Mouse (Mus musculus) gastrocnemius, postnatal 36 days (tissue): ENCODE data around the gene Me3. TPM values are rescaled to one million over a fixed set of nuclear protein-coding genes. Genes with fewer than 3 reads are reported as not detected.

Experiments
- DNase-seq, 2 experiments: peaks; one replicate each; pipeline ENCODE4 v3.0.0; 2022
- intact Hi-C: fragments of 180-260 bp; cut with DNase I; formaldehyde crosslinking; loops from one replicate; pipeline ENCODE4 v1.15.1; 2025
- total RNA-seq, 2 experiments: library from RNA; stranded (reverse); gene quantifications; 2 replicates each; pipeline ENCODE4 v1.2.3; 2021

The Me3 gene
- total RNA-seq, 2 experiments from 2014 or later = 108 to 125 TPM

DNA sequence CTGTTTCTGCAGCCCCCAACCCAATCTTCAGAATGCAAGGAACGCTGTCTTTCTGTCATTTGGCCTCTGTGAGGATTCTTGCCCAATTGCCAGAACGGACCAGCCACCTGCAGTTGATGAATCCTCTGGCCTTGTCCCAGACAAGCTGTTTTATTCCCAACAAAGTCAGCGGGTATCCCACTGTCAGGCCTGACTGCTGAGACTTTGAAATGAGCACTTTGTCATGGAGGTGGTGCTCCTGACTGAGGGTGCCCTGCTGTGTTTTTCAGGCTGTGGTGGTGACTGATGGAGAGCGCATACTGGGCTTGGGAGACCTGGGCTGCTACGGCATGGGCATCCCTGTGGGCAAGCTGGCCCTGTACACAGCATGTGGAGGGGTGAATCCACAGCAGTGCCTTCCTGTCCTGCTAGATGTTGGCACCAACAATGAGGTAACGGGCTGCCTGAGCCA lies 164.2 kb downstream of the Me3 start:
- no peak for DNase-seq
- intact Hi-C loops = no loop called here

DNA sequence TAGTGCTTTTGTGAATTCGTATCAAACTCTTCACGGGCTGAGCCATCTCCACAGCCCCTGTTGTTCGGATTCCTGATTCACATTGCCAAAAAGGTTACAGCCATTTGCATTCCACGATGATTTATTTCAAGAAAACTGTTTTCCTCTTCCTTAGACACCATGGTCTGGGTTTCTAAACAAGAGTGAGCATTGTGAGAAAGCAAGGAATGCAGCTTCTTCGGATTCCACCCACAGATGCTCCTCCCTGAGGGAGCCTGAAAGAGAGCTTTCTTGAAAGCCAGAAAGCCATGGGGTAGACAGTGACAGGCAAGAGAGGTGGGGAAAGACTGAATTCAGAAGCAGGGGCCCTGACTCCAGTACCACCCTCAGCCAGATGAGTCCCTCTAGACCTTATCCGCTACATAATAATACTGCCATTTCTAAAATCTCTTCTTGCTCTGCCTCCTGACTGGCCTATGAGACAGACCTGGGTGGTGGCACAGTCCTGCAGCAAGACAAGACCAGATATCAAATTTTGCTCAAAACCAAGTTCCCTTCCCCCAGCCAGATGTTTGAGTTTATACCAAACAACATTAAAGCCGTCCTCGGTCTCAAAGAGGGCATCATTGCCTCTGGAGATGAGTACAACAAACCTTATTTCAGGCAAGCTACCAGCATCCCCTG lies 166.3 kb downstream of the Me3 start:
- intact Hi-C loops = no loop called here
- no peak for DNase-seq

DNA sequence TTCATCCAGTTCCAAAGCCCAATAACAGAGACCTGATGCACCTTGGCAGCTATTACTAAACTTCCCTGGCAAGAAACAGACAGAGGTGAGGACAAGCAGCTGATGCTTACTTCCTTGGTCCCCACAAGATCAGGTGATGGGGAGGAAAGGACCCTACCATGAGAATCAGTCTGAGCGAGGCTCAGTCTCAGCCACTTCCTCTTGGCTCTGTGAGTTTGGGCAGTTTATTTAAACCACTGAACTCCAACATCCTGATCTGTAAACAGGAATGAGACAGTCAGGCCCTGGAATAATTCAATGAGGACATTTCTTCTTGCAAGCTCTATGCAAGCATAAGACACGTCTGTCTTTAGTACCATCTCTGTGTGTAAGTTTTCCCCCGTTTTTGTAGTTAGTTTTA lies 170.3 kb downstream of the Me3 start:
- no peak for DNase-seq
- intact Hi-C loops = no loop called here

DNA sequence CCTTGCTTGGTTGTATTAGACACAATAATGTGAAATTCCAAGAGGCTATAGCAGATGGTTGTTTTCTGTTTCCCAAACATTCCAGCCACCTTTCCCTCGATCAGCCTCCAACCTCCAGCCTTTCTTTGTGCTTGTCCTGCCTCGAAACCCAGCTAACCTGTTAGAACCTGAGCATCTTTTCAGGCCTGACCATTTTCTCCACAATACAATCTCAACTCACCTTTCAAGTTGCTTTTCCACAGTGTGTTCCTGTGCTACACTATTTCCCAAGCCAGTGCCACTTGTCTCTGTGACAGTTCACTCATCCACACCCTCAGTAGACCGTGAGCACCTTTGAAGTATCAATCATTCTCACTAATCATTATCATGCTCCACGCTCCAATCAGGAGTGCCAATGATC lies 171.8 kb downstream of the Me3 start:
- DNase-seq = no peak
- intact Hi-C loops = no loop called here

DNA sequence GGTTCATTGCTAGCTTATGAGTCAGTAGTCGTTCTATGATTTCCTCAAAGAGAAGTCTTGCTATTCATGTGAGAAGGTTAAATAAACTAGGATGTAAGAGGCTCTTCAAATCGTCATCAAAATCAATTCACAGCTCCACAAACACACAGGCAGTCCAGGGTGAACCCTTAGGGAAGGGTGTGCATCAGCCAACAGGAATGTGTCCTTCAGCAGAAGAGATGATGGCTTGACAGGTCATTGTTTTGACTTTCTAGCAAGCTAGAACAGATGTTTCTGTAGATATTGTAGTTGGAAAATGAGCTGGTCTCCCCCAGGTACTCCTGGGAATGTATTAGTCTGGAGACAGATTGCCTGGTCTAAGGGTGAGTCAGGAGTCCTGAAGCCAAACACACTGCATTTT lies 177.2 kb downstream of the Me3 start:
- DNase-seq = no peak
- intact Hi-C loops = no loop called here

DNA sequence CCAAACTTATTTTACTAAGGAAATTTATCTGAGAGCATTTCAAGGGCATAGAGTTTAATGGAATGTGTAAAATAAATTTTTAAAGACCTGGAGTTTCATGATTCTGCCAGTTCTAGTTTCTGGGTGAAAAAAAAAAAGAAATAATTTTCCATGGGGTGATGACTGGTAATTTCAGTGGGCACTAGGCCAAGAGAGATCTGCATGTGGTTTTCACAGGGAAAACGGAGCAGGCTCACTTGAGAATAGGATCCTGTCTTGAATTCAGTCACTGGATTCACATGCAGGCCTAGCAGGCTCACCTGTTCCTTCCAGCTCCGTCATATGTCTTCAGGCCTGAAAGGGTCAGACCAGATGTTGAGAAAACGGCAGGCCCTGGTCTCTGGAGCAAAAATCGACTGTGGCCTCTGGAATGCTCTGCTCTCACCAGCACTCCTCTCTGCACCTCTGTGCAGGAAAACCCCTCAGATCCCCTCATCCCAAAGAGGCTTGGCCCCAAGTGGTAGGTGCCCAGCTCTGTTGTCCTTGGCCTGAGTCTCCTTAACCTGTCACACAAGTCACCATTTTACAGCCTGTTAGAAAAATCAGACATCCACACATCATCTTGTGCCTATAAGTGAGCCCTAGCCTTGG lies 196.4 kb downstream of the Me3 start:
- intact Hi-C loops = no loop called here
- DNase-seq = no peak

DNA sequence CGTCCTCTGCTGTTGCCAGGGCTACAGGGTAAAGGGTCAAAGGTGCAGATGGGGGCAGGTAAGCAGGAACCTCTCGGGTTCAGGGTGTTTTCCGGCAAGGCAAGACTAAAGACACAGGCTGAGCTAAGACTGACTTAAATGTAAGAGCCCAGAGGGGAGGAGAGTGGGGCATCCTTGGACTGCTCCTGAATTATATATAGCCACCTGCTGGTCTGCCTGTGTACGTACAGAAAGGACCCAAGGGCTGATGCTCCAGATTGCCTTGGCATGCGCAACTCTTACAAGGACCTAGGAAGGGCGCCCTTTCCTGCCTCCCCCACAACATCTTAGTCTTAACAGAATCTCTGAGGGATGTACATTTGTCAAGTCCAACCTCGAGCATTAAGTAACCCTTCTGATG lies 197.0 kb downstream of the Me3 start:
- intact Hi-C loops = no loop called here
- DNase-seq = no peak

DNA sequence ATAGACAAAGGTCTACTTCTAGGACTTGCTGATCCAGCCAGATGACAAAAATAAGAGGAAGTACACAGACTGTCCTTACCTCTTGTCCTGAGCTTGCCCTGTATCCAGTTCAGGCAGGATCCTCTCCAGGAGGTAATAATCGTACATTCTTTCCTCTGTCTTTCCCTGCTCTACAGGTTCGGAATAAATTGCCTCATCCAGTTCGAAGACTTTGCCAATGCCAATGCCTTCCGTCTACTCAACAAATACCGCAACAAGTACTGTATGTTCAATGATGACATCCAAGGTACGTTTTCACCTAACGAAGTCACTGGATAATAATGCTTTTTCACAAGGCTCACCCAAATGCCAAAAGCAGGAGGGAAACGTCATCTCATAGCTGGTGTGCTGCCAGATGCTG lies 201.3 kb downstream of the Me3 start:
- no peak for DNase-seq
- intact Hi-C loops = no loop called here

DNA sequence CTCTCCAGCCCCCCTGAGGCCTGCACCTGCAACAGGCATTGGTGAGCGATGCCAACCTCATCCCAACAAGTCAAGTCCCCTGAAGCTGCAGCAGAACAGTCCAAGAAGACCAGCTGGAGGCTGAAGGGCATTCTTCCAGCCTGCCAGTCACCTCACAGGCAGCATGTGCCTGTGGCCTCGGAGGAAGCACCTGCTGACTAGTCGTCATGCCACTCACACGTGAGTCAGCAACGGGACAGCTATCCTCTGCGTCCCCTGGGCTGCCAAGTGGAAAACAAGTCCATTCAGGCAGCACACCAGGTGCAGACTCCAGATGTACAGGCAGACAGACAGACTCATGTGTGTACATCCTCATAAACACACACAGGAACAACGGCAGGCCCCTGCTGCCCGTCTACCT lies 203.4 kb downstream of the Me3 start:
- intact Hi-C loops = no loop called here
- no peak for DNase-seq

DNA sequence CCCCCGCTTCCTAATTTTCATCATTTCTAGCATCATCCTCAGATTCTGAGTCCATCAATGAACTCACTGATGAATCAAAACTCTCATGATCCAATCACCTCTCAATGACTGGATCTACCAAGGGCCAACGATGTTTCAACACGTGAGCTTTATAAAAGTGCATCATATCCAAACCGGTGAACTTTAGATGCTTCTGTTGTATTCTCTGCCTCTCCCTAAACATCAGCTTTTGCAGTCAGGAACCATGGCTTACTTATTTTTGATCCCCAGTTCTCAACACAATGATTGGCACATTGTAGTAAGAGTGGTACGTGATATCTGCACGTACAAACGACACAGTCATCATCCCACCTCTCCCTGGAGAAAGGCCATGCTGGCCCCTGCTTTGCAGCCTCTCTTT lies 204.5 kb downstream of the Me3 start:
- DNase-seq = no peak
- intact Hi-C loops = no loop called here

DNA sequence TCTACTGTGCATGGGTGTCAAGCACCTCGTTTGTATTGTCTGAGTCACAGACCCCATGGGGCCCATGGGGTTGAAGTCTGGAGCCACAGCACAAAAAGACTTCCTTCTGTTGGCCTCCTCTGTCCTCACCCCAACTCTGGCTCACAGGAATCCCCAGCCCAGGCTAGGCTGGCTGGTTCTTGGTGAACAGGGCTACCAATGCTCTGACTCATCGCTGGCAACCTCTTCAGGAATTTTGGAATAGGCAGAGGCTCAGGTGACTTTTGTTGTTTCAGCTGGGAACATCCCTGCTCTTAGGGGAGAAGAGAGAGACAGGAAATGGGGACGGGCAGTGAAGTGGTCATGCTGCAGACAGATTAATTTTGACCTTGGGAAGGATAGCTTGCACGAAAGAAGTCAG lies 205.6 kb downstream of the Me3 start:
- intact Hi-C loops = no loop called here
- no peak for DNase-seq

DNA sequence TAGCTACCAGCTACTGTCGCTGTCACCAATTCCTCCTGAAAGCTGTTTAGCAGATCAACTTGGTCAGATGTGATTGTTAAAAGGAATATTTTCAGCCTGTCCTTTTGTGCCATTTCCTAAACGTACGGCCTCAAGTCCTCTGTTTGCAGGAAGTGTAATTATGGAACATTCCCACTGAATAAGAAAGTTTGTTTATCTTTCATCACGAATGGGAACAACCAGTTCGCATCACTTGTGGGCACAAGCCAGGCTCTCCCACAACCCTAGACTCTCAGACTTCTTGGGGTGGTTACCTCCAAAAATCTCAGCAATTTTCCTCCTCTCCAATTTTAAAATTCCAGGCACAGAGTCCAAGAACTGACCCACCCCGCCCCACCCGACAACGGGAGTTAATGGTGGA lies 207.5 kb downstream of the Me3 start:
- intact Hi-C loops = no loop called here

DNA sequence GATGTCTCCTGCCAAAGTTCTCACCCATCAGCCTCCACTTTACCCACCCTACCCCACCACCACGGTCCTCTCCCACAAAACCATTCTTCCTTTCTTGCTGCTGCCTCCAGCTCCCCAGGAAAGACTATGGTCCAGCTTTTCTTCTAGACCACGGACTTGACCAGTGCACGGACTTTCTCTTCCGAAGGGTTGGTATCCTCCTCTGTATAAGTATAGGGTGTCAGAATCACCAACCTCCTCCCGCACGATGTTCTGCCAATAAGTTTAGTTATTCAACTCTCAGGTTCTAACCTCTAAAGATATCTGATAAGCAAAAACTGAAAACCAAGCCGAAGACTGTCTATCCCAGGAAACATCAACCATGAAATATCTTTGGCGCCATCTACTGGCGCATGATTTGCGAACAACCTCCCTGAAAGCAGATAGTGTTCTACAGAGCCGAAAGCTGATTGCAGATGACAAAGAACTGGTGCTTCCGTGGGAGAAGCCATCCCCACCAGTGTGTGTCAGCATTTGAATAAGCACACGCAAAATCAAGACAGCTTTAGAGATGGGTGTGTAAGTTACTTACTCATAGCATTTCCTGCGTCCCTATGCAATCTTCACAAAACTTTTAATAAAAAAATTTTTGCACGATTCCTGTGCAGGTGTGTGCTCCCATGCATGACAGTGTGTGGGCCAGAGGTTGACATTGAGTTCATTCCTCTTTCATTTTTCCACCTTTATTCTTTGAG lies 209.6 kb downstream of the Me3 start:
- intact Hi-C loops = loop anchor here (1.0 kb wide), 1 partner anchor 342 kb away; no protein-coding TSS in a partner anchor
- DNase-seq = peak; percentile 73 to 75

More for the DNA sequence above, 207.5 kb downstream of the Me3 start:
- DNase-seq = no peak

DNA sequence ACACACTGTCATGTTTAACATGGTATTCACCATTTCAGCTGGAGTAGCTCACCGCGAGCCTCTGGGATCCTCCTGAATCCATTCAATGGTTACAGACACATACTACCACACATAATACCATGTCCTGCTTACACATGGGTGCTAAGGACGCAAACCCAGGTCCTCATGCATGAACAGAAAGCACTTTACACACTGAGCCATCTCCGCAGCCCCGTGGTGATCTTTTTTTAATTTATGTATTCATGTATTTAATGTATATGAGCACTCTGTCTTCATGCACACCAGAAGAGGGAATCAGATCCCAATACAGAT lies 210.2 kb downstream of the Me3 start:
- no peak for DNase-seq
- intact Hi-C loops = loop anchor here (1.0 kb wide), 1 partner anchor 342 kb away; no protein-coding TSS in a partner anchor

DNA sequence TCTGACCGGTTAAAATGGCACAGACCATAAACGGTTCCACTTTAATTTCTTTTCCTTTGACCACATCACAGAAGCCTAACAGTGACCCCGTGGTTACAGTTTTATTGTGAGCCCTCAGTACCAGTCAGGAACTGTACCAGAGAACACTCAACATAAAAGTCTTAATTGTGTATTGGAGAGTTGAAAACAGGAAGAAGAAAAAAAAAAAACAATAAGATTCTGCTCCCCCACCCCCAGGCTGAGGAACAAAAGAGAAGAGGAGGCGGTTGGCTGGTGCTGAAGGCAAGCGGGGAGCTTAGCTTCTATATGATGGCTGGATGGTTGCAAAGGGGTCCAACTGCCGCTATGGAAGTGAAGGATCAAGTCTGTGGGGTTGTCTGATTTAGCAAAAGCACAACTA lies 210.9 kb downstream of the Me3 start:
- intact Hi-C loops = no loop called here
- DNase-seq = no peak

DNA sequence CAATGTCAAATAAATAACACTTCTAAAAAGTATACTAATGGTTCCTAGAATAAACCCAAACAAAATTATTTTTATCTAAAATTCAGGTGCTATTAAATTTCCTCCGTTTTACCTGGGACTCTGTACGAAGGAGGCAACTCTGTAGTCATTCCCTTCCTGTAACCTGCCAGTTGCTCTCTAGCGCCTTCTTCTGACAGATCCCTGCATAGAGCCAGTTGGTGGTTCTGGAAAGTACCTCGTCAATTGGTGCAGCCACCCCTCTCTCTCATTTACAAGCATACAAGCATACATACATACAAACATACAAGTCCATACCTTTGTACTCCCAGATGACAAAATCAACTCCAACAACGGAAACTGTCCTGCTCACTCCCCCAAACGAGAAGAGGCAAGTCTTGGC lies 211.3 kb downstream of the Me3 start:
- DNase-seq = no peak
- intact Hi-C loops = no loop called here

DNA sequence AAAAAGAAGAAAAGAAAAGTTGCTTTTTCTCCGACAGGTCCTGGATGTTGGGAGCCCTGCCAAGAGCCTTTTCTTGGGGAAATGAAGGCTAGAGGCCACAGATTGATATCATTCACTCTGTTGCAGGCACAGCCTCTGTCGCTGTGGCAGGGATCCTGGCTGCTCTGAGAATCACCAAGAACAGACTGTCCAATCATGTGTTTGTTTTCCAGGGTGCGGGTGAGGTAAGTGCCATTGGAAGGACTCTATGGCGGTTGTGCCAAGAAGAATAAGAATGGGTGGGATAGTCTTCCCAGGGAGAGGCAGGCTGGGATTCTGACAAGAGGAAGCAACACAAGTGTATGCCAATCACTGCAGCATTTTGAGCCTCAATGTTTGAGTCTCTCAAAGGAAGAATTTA lies 213.5 kb downstream of the Me3 start:
- intact Hi-C loops = no loop called here
- no peak for DNase-seq

DNA sequence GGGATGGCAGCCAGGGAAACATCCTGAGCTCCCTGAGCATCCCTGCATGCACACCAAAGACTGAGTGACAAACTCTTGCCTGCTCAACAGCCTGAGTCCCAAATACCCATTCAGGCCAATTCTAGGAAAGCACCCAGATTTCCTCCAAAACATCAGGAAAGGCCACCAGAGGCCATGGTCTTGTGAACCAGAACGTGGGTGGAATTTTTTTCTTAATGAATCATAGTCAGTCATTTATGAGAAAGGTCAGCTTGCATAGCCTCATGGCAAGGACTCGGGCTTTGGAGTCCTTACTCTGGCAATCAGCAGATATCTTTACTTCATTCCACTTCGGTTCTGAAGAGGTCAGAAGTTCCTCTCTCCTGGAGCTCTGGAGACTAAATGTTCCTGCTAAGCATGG lies 218.3 kb downstream of the Me3 start:
- intact Hi-C loops = no loop called here

DNA sequence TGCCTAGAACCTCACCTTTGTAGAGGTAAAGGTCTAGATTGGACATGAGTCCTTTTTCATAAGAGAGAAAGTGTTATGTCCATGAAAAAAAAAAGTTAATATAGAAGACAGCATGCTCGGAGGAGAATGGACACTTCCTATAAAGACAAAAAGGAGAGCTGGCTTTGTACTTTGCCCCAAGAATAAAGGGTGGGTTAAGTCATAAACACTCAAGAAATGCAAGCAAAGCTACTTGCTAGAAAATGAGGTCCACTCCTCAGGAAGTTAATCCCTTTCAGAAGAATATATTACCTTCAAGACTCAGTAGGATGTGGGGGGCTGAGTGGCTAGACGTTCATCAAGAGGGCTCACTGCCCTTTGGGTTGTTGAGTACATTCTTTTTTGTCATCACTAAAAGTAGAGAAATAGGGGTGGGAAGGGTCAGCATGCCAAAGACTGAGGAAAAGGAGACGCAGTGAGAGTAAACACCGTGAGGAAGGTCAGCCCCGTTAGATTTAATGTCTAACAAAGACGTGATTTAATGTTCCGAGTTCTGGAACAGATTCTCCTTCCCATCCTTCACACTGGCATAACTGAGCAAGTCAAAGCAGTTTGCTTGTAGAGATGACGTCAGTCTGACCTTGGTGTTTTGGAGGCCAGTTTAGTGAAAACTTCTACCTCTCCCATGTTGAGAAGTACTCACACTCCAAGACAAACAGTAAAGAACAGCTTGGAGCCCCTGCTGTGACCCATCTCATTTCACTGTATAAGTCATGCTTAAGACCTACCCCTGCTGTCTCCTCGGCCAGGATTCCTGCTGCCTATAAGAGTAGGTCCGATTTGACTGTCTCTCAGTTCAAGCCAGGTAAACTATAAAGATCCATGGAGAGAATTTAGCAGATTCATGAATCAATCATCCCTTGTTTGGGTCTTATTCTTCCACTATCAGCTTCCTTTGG lies 220.2 kb downstream of the Me3 start:
- DNase-seq = no peak
- intact Hi-C loops = no loop called here

More for the DNA sequence above, 218.3 kb downstream of the Me3 start:
- DNase-seq = no peak

DNA sequence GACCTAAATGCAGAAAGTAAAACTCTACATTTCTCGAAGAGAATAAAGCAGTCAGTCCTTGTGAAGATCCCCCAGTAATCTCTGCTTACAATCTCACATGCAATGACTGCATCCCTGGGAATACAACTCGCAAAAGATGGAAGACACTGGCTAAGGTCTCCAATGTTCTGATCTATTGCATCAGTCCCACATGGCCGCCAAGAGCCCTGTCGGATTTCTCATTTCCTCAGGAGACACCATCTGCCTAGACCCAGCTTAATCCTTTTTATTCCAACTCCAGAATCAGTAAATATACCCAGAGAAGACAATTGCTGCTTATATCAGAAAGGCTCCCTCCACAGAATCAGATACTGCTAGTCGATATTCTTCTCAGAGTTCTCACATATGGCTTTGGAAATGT lies 220.9 kb downstream of the Me3 start:
- intact Hi-C loops = no loop called here
- no peak for DNase-seq

DNA sequence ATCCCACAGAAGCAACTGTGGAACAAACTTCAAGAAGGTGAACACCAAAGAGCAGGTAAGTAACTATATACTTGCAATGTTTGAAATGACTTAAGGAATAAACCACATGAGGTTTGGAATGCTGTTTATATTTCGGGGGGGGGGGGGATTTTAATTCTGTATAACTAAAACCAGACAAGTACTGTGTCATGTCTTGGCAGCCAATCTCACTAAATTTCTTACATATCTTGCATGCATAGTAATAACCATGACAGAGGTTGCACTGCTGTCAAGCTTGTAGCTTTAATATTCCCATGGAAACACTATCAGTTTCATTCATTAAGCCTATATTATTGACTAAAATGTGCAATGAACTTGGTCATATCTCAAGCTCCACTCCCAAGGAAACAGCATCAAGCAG lies 223.0 kb downstream of the Me3 start:
- intact Hi-C loops = no loop called here
- no peak for DNase-seq
